Mouse (Mus musculus): ENCODE measurements around the gene Tie1.

Tie1 gene

GRCm38 (mm10) chr4:118421384-118421783 lies 68.5 kb downstream of the Tie1 start:
- DNase-seq (ENCODE audit: extremely low spot score, low spot score): no peak
